Mouse (Mus musculus) gastrocnemius, postnatal 36 days (tissue): ENCODE results near the gene Zfhx2. TPM values are rescaled to one million over a fixed set of nuclear protein-coding genes. Genes with fewer than 3 reads are reported as not detected.

Source experiments
- DNase-seq, 2 experiments: peaks; one replicate each; pipeline ENCODE4 v3.0.0; 2022
- intact Hi-C: fragments of 180-260 bp; cut with DNase I; formaldehyde crosslinking; loops from one replicate; pipeline ENCODE4 v1.15.1; 2025
- long read RNA-seq, 2 experiments: library from polyadenylated mRNA; stranded (forward); transcript quantifications; one replicate each; pipeline ENCODE4 v2.0.0; 2021
- total RNA-seq, 2 experiments: library from RNA; stranded (reverse); gene quantifications; 2 replicates each; pipeline ENCODE4 v1.2.3; 2021

The Zfhx2 gene
- total RNA-seq: 1 to 10 TPM; 3.5 to 3.7 TPM
- long read RNA-seq, experiment 1, partial matches to known transcripts: 0 of 3 reads
- long read RNA-seq, experiment 1, other reads (novel, unspliced or antisense): 3 of 3 reads
- long read RNA-seq, experiment 2, partial matches to known transcripts: 0 of 1 reads
- long read RNA-seq, experiment 2, other reads (novel, unspliced or antisense): 1 of 1 reads

DNA sequence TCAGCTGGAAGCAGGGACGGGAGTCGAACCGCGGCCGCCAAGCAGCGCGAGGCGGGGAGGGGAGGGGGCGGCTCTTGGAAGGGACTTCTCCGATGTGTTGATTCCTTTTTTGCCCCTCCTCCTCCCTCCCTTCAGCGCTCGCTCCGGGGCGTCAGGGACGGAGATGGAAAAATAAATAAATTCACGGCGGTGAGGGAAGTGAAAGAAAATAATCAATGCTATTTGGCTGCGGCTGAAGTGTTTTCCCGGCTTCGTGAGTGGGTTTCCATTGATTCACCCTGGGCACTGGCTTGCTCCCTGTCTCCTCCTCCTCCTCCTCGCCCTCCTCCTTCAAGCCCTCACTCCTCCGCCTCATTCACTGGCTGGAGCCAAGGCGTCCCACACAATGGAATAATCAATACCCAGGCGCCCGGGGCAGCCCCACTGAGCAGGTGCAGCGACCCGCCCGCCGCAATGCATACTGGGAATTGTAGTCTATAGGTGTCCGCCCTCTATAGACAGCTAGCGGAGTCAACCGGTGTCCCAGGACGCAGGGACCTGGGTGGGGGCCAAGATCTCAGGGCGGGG lies at the start of gene Zfhx2:
TSS of gene Zfhx2 (minus strand) at position 314 of the 567 bp plus-strand sequence.
- intact Hi-C loops: loop anchor here (5.0 to 10.0 kb wide), 2 partner anchors 200 to 577 kb away; partner anchors contain the start of genes Pabpn1 and Prmt5
- peak; percentile 85 to 90 for DNase-seq

DNA sequence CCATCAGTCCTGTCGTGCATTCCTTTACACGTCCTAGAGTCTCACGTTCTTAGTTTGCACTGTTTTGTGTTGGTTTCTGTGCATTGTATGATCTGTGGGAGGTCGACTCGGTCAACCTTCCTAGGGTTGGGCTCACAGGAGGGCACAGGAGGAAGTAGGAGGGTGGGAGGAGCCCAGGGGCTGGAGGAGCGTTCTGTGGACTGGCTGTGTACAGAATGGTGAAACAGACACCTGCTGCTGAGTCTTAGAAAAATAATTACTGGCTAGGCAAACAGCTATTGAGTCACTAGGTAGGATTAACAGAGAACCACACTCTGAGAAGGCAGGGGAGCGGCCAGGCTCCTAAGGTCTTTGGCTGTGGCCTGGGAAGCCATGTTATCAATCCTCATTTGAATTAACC lies 47.2 kb upstream of the Zfhx2 start:
- intact Hi-C loops: no loop called here
- DNase-seq: no peak

DNA sequence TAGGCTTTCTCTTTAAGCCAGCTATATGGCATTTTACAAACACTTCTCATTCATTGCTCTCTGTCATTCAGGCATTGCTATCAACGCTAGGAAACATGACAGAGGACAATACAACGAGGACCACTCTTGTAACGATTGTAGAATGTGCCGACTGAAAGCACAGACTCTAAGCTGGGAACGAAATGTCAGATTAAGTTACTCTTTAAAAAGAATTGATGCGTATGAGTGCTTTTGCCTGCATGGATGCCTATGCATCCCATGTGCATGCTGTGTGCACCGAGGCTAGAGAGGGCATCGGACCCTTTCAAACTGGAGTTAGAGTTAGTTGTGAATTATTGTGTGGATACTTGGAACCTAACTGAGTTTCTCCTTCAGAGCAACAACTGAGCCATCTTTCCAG lies 43.6 kb upstream of the Zfhx2 start:
- DNase-seq: no peak
- intact Hi-C loops: no loop called here

DNA sequence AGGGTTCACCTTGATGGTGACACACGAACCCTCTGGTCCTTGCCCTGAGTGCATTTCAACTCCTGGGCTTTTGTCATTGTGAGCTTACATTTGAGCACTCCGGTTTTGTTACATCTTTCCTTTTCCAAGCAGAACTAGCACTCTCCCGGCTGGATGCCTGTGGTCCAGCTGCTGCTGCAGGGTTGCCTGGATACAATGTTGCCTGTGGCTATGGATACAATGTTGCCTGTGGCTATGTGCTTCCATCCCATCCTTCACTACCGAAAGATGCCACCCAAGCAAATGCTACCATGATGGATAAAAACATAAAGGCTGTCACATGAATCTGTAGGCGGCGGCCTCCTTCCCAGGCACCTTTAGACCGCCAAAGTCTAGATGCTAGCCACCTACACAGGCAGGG lies 34.4 kb upstream of the Zfhx2 start:
- DNase-seq: no peak
- intact Hi-C loops: no loop called here

DNA sequence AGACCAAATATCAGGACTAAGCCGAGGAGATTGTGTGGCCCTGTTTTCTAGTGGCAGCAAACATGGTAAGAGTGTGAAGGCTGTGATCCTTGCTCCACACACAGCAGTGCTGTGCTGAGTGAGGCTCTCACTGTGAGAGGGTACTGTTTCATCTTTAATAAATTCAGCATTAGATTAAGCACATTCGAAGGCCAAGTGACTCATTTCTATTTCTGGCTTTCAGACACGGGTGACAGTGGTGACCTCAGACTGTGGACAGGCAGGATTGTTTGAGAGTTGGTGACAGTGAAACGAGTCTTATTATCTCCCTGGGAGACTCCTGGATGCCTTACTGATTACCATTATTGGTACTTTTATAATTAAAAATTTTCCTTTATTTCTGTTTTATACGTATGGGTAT lies 33.6 kb upstream of the Zfhx2 start:
- intact Hi-C loops: no loop called here

DNA sequence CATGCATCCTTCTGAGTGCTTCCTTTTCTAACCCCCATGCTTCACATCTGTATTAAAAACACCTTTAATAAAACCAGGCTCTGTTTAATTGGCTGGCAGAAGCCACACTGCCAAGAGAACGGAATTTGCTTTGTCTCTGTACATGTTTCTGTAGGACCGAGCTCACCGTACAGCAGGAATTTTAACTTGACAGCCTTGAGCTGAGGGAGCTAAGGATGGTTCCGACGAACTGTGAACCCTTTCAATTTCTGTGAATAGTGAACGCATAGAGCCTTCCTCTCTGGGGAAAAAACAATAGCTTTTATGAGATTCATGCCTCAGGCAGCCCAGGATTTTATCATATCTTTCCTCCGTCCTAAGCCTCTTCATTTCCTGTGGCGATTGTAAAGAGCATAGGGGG lies 30.2 kb upstream of the Zfhx2 start:
- intact Hi-C loops: loop anchor here (2.0 to 5.0 kb wide), 3 partner anchors 38 to 316 kb away; no protein-coding TSS in a partner anchor

More for the DNA sequence above, 33.6 kb upstream of the Zfhx2 start:
- no peak for DNase-seq

DNA sequence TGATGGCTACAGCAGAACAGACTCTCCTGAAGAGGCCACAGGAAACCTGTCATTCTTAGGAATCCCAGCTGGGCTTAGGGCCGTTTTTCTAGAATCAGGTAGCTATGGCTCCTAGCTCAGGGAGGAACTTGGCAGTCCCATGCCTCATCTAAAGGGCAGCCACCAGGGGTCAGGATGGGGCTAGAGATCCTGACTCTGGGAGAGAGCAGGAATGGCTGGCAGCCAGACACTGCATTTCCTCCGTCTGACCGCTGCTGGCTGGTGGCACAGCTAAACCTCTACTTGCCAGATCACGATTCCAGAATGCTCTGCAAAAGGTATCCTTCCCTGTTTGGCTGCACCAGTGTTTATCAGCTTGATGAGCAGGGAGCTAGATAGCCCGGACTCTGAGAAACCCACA lies 29.8 kb upstream of the Zfhx2 start:
- DNase-seq: peak; percentile 66 to 81
- intact Hi-C loops: loop anchor here (2.0 to 5.0 kb wide), 3 partner anchors 39 to 317 kb away; no protein-coding TSS in a partner anchor

More for the DNA sequence above, 30.2 kb upstream of the Zfhx2 start:
- DNase-seq: no peak

DNA sequence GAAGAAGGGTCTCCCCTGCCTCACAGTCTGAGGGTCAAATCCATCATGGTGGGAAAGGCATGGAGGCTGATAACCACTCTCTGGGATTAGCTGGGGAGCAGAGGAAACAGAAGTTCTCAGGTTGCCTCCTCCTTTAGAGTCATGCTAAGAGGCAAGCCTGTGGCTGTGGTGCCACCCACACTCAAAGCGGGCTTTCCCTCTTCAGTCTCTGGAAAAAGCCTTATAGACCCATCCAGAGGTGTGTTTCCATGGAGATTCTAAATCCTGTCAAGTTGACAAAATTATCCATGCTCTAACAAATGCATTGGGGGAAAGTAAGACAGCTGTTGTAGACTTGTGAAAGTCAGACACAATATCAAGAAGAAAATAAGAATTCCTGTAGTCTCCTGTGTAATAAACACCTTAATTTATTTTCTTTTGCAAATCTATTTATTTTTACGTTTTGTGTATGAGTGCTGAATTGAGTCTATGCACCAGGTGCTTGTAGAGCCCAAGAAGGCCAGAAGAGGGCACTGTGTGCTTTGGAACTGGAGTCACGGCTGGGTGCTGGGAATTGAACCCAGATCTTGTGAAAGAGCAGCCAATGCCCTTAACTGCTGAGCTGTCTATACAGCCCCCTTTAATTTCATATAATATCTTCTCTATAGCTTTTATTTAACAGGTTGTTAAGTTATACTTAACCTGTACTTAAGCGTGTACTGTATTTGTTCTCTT lies 27.5 kb upstream of the Zfhx2 start:
- intact Hi-C loops: loop anchor here (5.0 kb wide), 1 partner anchor 58 kb away; no protein-coding TSS in a partner anchor
- DNase-seq: no peak

DNA sequence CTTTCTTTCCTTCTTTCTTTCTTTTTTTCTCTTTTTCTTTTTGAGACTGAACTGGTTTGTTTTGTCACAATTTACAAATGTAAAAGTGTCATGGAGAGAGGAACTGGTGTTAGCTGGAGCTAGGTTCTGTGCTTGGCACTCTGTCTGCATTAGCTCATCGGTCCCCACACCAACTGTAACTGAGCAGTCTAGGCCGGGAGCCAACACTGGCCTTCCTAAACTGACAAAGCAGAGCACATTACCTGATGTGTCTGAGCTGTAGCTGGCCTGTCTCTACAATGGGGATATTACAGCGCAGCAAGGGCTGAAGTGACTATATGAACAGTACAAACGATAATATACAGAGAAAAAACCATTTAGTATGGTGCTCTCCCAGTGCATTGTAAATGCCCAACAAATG lies 26.7 kb upstream of the Zfhx2 start:
- intact Hi-C loops: no loop called here
- peak in 1 of 2 experiments; percentile 43 for DNase-seq

DNA sequence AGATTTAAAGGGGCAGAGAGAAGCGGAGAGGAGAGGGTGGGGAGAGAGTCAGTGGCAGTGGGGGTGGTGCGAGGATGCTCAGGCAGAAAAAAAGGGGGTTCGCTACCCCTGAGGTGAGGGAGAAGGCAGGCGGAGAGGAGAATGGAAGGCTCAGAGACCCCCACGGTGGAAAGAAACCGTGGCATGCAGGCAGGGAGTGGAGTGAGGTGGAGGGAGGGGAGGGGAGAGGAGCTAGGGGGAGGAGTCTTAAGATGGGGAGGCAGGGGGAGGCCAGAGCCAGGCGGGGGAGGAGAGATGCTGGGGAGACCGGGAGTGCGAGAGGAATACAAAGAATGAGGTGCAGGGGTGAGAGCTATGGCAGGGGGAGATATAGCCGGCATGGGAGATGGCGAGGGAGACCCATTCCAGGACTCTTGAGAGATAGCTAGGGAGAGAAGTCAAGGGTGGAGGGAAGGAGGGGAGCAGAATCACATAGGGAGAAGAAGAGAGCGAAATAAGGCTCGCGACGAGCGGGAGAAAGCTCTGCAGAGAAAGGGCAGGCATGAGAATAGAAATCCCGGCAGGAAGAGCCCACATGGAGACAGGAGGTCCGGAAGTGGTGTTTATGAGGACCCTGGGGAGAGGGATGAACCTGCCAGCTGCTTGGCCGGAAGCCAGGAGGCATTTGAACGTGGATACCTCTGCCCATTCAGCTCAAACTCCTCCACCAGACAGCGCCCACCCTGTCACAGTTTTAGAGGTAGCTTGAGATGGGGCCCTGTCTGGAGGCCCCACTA lies 24.5 kb upstream of the Zfhx2 start, which contains the start of gene Jph4:
TSS of gene Jph4 (minus strand) at position 511 of the 776 bp plus-strand sequence.
- DNase-seq: no peak
- intact Hi-C loops: no loop called here

DNA sequence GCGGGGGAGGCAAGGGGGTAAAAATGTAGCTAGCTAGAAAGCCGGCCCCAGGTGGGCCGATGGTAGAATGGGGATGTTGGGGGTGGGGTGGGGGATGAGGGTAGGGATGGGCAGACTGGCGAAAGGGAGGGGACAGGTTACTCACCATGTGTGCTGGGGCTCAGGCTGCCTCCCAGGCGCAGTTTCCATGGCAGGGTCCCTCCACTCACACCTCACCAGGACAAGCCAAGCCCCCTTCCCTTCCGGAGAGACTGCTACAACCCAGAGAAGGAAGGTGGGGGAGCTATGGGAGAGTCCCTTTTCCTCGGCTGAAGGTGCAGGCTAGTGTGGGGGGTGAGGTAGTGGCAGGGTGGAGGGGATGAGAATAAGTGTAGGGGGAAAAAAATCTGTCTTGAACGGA lies 23.7 kb upstream of the Zfhx2 start:
- intact Hi-C loops: no loop called here
- no peak for DNase-seq

DNA sequence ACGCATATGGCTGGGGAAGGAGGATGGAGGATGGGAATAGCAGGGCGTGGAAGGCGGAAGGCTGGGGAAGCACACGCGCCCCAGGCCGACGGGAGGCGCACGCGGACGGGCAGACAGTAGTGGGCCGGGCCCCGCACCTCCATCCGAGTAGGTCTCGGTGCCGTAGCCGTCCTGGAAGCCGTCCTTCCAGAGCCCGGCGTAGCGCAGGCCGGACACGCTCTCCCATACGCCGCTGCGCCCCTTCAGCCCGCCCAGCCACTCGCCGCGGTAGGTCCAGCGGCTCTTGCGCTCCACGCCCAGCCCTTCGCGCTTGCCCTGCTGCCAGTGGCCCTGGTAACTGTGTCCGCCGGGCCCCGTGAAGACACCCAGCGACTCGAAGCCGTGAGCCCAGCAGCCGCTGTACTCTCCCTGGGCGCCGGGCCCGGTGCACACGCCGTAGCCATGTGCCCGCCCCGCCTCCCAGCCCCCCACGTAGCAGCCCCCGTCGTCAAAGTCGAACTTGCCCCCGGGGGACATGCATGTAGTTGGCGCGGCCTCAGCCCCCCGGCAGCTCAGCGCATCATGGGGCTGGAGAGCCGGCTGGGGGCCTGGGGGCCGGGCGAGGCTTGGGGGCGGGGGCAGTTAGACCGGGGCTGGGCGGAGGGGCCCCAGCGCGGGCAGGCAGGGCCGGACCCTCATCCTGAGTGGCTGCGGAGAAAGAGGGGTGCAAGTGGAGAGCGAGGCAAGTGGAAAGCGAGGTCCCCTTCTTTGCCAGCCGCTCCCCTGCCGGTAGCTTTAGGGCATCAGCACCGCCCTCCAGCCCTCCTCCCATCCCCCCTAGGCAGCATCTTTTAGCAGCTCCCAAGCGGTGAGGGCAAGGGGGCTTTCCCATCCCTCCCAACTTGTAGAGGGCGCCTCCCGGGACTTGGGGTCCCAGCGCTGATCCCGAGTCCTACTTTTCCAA lies 22.9 kb upstream of the Zfhx2 start:
- DNase-seq: peak in 1 of 2 experiments; percentile 40
- intact Hi-C loops: no loop called here

DNA sequence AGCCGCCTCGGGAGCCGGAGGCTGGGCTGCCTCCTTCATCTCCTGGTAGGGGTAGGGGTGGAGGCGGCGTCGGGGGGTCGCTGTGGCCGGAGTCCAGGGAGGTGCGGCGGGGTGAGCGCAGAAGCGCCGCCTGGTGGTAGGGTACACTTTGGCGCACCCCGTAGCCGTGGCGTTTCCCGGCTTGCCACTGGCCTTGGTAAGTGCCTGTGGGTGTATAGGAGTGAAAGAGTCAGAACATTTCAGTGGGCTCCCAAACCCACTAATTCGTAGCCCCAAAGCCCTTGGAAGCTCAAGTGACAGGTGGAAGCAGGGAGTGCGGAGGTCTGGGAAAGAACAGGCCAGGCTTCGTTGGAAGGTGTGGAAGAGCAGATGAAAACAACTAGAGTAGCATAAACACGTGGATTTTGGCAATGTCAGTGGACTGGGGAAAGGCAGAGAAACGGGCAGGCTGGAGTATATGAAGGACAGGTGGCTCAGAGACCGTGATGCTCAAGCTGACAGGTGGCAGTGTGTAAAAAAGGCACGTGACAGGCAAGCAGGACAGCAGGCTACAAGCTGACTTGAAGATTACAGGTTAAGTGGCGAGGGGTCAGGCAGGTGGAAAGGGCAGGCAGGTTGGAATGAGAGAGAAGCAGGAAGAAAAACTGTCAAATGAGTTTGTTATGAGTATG lies 22.0 kb upstream of the Zfhx2 start:
- intact Hi-C loops: no loop called here
- no peak for DNase-seq

DNA sequence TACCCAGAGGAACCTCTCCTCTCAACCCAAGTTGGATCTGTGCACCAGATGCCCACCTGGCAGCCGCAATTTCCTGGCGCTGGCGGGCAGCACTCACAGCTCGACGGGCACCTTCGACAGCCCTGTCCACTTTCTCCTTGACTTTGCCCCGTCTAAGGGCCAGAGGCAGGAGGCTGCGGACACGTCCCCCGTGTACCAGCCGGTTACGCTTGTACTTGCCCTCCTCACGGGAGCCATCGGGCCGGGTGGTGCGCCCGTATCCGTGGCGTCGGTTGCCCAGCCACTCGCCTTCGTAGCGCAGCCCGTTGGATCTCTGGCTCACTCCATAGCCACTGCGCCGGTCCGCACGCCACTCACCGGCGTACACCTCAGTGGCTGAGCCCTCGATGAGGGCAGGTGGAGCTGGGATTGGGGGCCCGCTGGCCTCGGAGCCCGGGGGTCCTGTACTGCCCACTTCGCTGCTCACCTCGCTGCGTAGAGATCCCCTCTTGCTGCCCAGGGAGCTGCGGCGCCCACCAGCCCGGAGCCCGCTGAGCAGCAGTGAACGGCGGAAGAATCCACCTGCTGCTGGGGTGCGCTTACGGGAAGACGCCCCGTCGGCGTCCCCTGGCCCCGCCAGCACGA lies 21.3 kb upstream of the Zfhx2 start:
- intact Hi-C loops: no loop called here
- DNase-seq: no peak

DNA sequence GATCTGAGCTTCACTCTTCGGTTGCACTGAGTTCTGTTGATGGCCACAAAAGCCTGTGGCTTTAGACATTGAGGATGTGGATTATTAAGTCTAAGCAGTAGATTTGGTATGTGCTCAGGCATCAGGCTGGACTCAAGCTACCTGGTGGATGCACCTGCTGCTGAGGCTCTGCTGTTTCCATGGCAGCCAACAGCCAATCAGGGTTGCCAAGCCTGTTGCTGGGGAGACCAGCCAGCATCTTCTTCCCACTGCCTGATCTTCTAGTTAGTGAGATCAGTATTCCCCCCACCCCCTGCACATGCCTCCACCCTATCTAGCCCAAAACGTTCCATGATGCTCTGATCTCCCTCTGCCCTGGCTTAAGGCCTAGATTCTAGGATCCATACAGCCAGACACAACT lies 19.6 kb upstream of the Zfhx2 start:
- DNase-seq: no peak
- intact Hi-C loops: no loop called here

DNA sequence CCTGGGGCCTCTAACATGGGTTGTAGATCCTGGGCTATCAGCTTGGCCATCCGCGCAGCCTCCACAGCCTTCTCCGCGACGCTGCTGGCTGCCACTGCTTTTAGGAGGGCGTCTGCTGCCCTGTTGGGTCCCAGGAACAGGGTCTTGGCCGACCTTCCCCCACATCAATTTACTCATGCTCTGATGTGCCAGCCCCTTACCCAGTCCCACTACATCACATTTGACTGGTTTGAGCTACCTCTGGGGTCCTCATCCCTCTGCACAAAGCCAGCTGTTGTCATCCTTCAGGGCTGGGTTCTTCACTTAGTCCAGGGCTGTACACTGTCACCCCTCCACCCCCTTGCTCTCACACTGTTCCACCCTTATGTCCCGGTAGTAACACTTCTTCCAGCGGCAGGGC lies 18.0 kb upstream of the Zfhx2 start:
- DNase-seq: no peak
- intact Hi-C loops: no loop called here

DNA sequence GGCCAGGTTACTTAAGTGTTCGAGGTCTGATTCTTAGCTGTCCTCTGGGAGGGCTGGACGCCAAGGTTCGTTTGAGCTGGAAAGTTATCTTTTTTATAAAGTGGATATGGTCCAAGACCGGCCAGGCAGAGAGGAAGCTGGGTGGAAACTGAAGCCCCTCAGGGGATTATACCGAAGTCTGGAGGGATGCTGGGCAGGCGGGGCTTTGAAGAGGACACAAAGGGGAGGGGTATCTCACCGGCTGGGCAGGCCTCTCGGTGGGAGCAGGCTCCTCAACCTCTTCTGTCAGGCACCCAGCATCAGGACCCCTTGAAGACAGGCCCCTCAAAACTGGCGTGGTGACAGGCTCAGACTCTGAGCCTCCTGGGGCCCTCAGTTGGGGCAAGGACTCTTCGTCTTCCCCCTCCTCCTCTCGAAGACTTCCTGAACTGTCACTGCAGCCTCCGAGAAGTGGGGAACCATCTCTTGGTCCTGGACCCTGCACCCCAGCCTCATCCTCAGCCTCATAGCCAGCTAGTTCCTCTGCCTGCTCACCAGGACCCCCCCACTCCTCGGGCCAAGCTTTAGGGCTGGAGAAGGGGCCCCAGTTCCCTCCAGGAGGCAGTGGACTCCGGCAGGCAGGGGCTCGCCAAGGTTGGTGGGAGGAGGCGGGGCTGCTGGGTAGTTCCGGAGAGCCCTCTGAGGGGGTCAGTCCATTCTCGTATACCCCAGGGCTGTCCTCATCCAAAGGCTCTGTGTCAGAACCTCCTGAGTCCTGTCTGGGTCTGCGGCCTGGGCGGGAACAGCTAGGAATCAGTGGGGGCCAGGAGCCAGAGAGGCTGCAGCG lies 17.1 kb upstream of the Zfhx2 start:
- intact Hi-C loops: loop anchor here (10.0 kb wide), 1 partner anchor 404 kb away; no protein-coding TSS in a partner anchor
- DNase-seq: no peak
